In genomic region chr2:173251133-173251532, GRCm38 (mm10) we compare ENCODE assay signal across 13 mouse cellular contexts. TPM values are rescaled to one million over a fixed set of nuclear protein-coding genes. Genes with fewer than 3 reads are reported as not detected.
DNase-seq lines count a peak whose midpoint lies in the region; ATAC-seq and TF ChIP-seq lines count a peak whose summit lies in the region.
"Had no signal": no experiment of that assay in that cellular context is flagged by ENCODE, and none has a peak within 500 bp of the region (broad histone marks: within the 10 kb centered on the region; RNA-seq: fewer than 3 reads in every experiment).

No protein-coding gene starts in this region.

- no peak for DNase-seq in heart, postnatal 0 days (ENCODE audit: low spot score)
- no peak for DNase-seq in heart, adult 11 months
- DNase-seq in lung, postnatal 10 days, result peak; percentile 46
- DNase-seq in lung, postnatal 36 days, result no peak
- no peak for DNase-seq in urinary bladder, adult 2 months (ENCODE audit: low spot score)
- no peak for DNase-seq in right cerebral cortex, adult 18-20 months
- DNase-seq: spleen, adult 18-20 months; thymus, postnatal 25 days had no signal

- H3K27ac ChIP-seq in heart, postnatal 0 days (ENCODE audit: low read depth), result peak overlapping the region; percentile 37; the same call in 1 of the 2 replicates
- H3K27ac ChIP-seq in intestine, embryonic 15.5 days, result peak overlapping the region; percentile 17; the same call in 1 of the 2 replicates
- H3K27ac ChIP-seq in limb, embryonic 12.5 days, result peak overlapping the region; percentile 59; the same call in 1 of the 2 replicates

- peak; percentile 25; the same call in 1 of the 2 replicates for ATAC-seq in heart, postnatal 0 days (ENCODE audit: insufficient read depth, low read depth)
- no peak for ATAC-seq in intestine, embryonic 15.5 days
- ATAC-seq in limb, embryonic 12.5 days (ENCODE audit: insufficient number of reproducible peaks, insufficient read depth, low FRiP score, low TSS enrichment, low read depth), result no peak

- no peak overlapping the region for H3K4me3 ChIP-seq in heart, postnatal 0 days (ENCODE audit: low read depth, low read length)
- no peak overlapping the region for H3K4me3 ChIP-seq in intestine, embryonic 15.5 days (replicated peaks)
- no peak overlapping the region for H3K4me3 ChIP-seq in limb, embryonic 12.5 days (replicated peaks)
- H3K4me3 ChIP-seq: forebrain, embryonic 10.5 days; limb, embryonic 15.5 days; megakaryocyte, embryonic 14.5 days had no signal

- no peak for TF ChIP-seq EP300 in heart, postnatal 0 days (IDR thresholded peaks at IDR 0.05; ENCODE audit: low read depth)

- no peaks in the 10 kb centered on the region for H3K36me3 ChIP-seq in heart, postnatal 0 days (replicated peaks; ENCODE audit: control insufficient read depth, insufficient read depth, low read length)
- no peaks in the 10 kb centered on the region for H3K36me3 ChIP-seq in intestine, embryonic 15.5 days
- no peaks in the 10 kb centered on the region for H3K36me3 ChIP-seq in limb, embryonic 12.5 days
- H3K36me3 ChIP-seq: forebrain, embryonic 10.5 days; limb, embryonic 15.5 days had no signal

- no peaks in the 10 kb centered on the region for H3K27me3 ChIP-seq in heart, postnatal 0 days (ENCODE audit: control insufficient read depth, insufficient read depth, low read length)
- no peaks in the 10 kb centered on the region for H3K27me3 ChIP-seq in intestine, embryonic 15.5 days (replicated peaks)
- H3K27me3 ChIP-seq in limb, embryonic 12.5 days, result peaks cover 13% of the 10 kb centered on the region
- H3K27me3 ChIP-seq: limb, embryonic 15.5 days had no signal

- no peaks in the 10 kb centered on the region for H3K9me3 ChIP-seq in heart, postnatal 0 days (replicated peaks; ENCODE audit: control insufficient read depth, low read length)
- no peaks in the 10 kb centered on the region for H3K9me3 ChIP-seq in intestine, embryonic 15.5 days
- H3K9me3 ChIP-seq in limb, embryonic 12.5 days, result no peaks in the 10 kb centered on the region
- H3K9me3 ChIP-seq: forebrain, embryonic 10.5 days; limb, embryonic 15.5 days; megakaryocyte, embryonic 14.5 days had no signal

- H3K9ac ChIP-seq in heart, postnatal 0 days (replicated peaks; ENCODE audit: low read depth, low read length), result no peak overlapping the region
- peak overlapping the region; percentile 8; the same call in 1 of the 2 replicates for H3K9ac ChIP-seq in intestine, embryonic 15.5 days
- H3K9ac ChIP-seq in limb, embryonic 12.5 days (replicated peaks), result no peak overlapping the region
- H3K9ac ChIP-seq: limb, embryonic 15.5 days had no signal

- WGBS in heart, postnatal 0 days, result 45% methylated on average over 7 of the region's 7 CpGs
- WGBS in intestine, embryonic 15.5 days, result 46% methylated on average over 7 of the region's 7 CpGs
- WGBS in limb, embryonic 12.5 days, result 44% methylated on average over 7 of the region's 7 CpGs

- peaks cover 61% of the 10 kb centered on the region for H3K4me1 ChIP-seq in heart, postnatal 0 days (ENCODE audit: control insufficient read depth, insufficient read depth)
- H3K4me1 ChIP-seq in intestine, embryonic 15.5 days (replicated peaks), result peaks cover 96% of the 10 kb centered on the region
- H3K4me1 ChIP-seq in limb, embryonic 12.5 days (replicated peaks), result peaks cover 97% of the 10 kb centered on the region

- no peak for TF ChIP-seq CTCF in heart, postnatal 0 days (IDR thresholded peaks at IDR 0.05; ENCODE audit: low read depth)

- no peak overlapping the region for H3K4me2 ChIP-seq in heart, postnatal 0 days (ENCODE audit: low read depth, low read length)
- no peak overlapping the region for H3K4me2 ChIP-seq in intestine, embryonic 15.5 days (replicated peaks)
- H3K4me2 ChIP-seq in limb, embryonic 12.5 days, result no peak overlapping the region
- H3K4me2 ChIP-seq: limb, embryonic 15.5 days had no signal

RNA-seq across cellular contexts. Expression of gene Pmepa1, which starts 25.2 kb away (rescaled TPM):
- 6.3 and 12.9 TPM in 2 replicates for total RNA-seq in heart, postnatal 0 days (2014; rRNA removed; ENCODE audit: low replicate concordance)
- polyA plus RNA-seq in heart, postnatal 0 days (2015; fragmentation: Nextera tagmentation; extraction: Ambion mirVana), result 4.3 and 4.4 TPM in 2 replicates
- polyA plus RNA-seq in intestine, embryonic 15.5 days (2015; fragmentation: Nextera tagmentation; extraction: Ambion mirVana), result 5.6 and 5.9 TPM in 2 replicates
- polyA plus RNA-seq in limb, embryonic 12.5 days (2016; fragmentation: Nextera tagmentation; extraction: Ambion mirVana), result 3.3 and 4.0 TPM in 2 replicates
- 37.0 and 54.0 TPM in 2 replicates for polyA plus RNA-seq in urinary bladder, adult 2 months (2012; rRNA removed)

RNA-seq across cellular contexts. Expression of gene Zbp1, which starts 32.4 kb away (rescaled TPM):
- total RNA-seq in heart, postnatal 0 days (2014; rRNA removed; ENCODE audit: low replicate concordance), result 3.1 TPM in 1 of 2 replicates, not detected in the other
- 0.36 and 1.1 TPM in 2 replicates for polyA plus RNA-seq in heart, postnatal 0 days (2015; fragmentation: Nextera tagmentation; extraction: Ambion mirVana)
- 0.55 and 0.95 TPM in 2 replicates for polyA plus RNA-seq in intestine, embryonic 15.5 days (2015; fragmentation: Nextera tagmentation; extraction: Ambion mirVana)
- polyA plus RNA-seq in limb, embryonic 12.5 days (2016; fragmentation: Nextera tagmentation; extraction: Ambion mirVana), result not detected in 2 replicates
- 11.3 and 15.7 TPM in 2 replicates for polyA plus RNA-seq in urinary bladder, adult 2 months (2012; rRNA removed)
- polyA plus RNA-seq: forebrain, embryonic 10.5 days had no signal
